Mouse (Mus musculus): ENCODE measurements around the gene Tcf12. TPM values are rescaled to one million over a fixed set of nuclear protein-coding genes. Genes with fewer than 3 reads are reported as not detected.

Tcf12 gene
- total and polyA plus RNA-seq, 3 experiments, result 41.4 to 42.3 (median 41.7) TPM

DNA sequence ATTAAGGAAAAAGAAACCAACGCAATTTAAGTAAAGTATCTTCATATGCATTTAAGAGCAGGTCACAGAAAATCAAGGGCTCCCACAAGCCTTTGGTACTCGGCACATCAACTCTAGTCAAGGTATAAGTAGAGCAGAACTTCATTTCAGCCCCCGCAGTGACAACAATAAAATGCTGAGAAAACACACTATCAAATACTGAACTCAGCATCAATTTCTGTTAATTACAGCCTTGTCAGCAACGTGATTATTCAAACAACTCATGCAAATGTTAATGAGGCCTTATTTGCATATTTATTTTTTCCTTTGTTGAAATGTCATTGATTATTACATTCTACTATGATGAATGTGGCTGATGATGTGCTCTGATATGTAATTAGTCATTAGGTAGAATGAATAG, 136.5 kb downstream of the Tcf12 start:
- DNase-seq (ENCODE audit: extremely low read depth), result no peak
- H3K4me2 ChIP-seq (ENCODE audit: insufficient read depth, low read depth, poor library complexity, severe bottlenecking), result no peak overlapping the region
- no peaks in the 10 kb centered on the region for H3K27me3 ChIP-seq (replicated peaks)
- H3K4me3 ChIP-seq (replicated peaks in 1 of 3; ENCODE audit: low read depth in 2 of 3, low read length in 2 of 3, poor library complexity in 1 of 3), result no peak overlapping the region
- H3K79me2 ChIP-seq (replicated peaks; ENCODE audit: control insufficient read depth, extremely low read depth, insufficient read depth, poor library complexity, severe bottlenecking), result peaks cover 6% of the 10 kb centered on the region; the same call in 1 of the 2 replicates
- H3K36me3 ChIP-seq (replicated peaks in 1 of 2; ENCODE audit: control insufficient read depth in 1 of 2, insufficient read depth in 1 of 2, low read length in 1 of 2), result peaks cover 0 to 2% of the 10 kb centered on the region in 2 experiments
- no peaks in the 10 kb centered on the region for H3K9me3 ChIP-seq (replicated peaks; ENCODE audit: low read length)
- dilution Hi-C loops (cut with MboI; ENCODE audit: extremely low pct_ligation_motif_present, extremely low pct_unique_long_range_greater_than_20kb, low sequenced_read_pairs) (no loop called here), in situ Hi-C loops (cut with MboI; ENCODE audit: low pct_ligation_motif_present, low pct_unique_long_range_greater_than_20kb, low sequenced_read_pairs) (no loop called here)
- peaks cover 4 to 21% of the 10 kb centered on the region in 2 experiments for H3K4me1 ChIP-seq (ENCODE audit: control insufficient read depth in 1 of 2, insufficient read depth in 2 of 2)
- no peak overlapping the region for H3K27ac ChIP-seq (ENCODE audit: insufficient read depth, low read depth)
- no peak for TF ChIP-seq NELFE (IDR thresholded peaks at IDR 0.05; ENCODE audit: low read depth, low read length)
- no peak overlapping the region for H3K9ac ChIP-seq (ENCODE audit: insufficient read depth, low read depth)

DNA sequence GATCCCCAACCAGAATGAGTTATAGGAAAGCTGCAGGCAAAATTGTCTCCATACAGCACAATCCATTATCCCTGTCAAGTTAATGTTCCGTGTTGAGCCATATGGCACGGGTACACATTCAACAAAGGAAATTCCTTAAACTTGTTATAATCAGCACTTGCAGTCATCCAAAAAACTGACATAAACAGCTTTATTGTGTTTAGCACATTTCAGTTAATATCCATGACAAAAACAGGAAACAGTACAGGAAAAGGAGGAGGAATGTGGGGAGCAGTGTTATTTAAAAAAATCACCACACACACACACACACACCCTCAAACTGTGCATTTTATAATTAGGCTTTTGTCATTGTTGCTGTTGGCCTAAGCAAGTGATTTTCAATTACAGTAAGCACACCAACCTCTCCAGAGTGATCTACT, 137.1 kb downstream of the Tcf12 start:
- Histone ChIP-seq H3K4me2 (ENCODE audit: insufficient read depth, low read depth, poor library complexity, severe bottlenecking) (no peak overlapping the region), H3K27me3 (replicated peaks) (no peaks in the 10 kb centered on the region), H3K9me3 (replicated peaks; ENCODE audit: low read length) (no peaks in the 10 kb centered on the region), H3K79me2 (replicated peaks; ENCODE audit: control insufficient read depth, extremely low read depth, insufficient read depth, poor library complexity, severe bottlenecking) (peaks cover 6% of the 10 kb centered on the region; the same call in 1 of the 2 replicates), H3K27ac (ENCODE audit: insufficient read depth, low read depth) (no peak overlapping the region), H3K36me3 (replicated peaks in 1 of 2; ENCODE audit: control insufficient read depth in 1 of 2, insufficient read depth in 1 of 2, low read length in 1 of 2) (peaks cover 0 to 2% of the 10 kb centered on the region in 2 experiments), H3K4me3 (replicated peaks in 1 of 3; ENCODE audit: low read depth in 2 of 3, low read length in 2 of 3, poor library complexity in 1 of 3) (no peak overlapping the region), H3K4me1 (ENCODE audit: control insufficient read depth in 1 of 2, insufficient read depth in 2 of 2) (peaks cover 4 to 21% of the 10 kb centered on the region in 2 experiments), H3K9ac (ENCODE audit: insufficient read depth, low read depth) (no peak overlapping the region)
- no peak for DNase-seq (ENCODE audit: extremely low read depth)
- dilution Hi-C loops (cut with MboI; ENCODE audit: extremely low pct_ligation_motif_present, extremely low pct_unique_long_range_greater_than_20kb, low sequenced_read_pairs), result no loop called here
- no peak for TF ChIP-seq CTCF (conservative IDR thresholded peaks at IDR 0.05 in 1 of 2, IDR thresholded peaks at IDR 0.05 in 1 of 2; ENCODE audit: low read depth in 2 of 2, low read length in 2 of 2)
- no peak for TF ChIP-seq NELFE (IDR thresholded peaks at IDR 0.05; ENCODE audit: low read depth, low read length)
- TF ChIP-seq MAX (IDR thresholded peaks at IDR 0.05; ENCODE audit: low read length), result no peak
- TF ChIP-seq POLR2A (IDR thresholded peaks at IDR 0.05; ENCODE audit: low read depth, low read length), result no peak
- no peak for TF ChIP-seq CHD1 (IDR thresholded peaks at IDR 0.05; ENCODE audit: low read depth, low read length)
- TF ChIP-seq ELF1 (IDR thresholded peaks at IDR 0.05; ENCODE audit: low read depth, low read length), result no peak
- TF ChIP-seq GABPA (IDR thresholded peaks at IDR 0.05; ENCODE audit: insufficient replicate concordance, low read depth, low read length), result no peak
- no peak for TF ChIP-seq E2F4 (IDR thresholded peaks at IDR 0.05; ENCODE audit: insufficient replicate concordance, low read depth, low read length)
- no peak for TF ChIP-seq ZC3H11A (IDR thresholded peaks at IDR 0.05; ENCODE audit: low read depth, low read length)
- TF ChIP-seq SIN3A (IDR thresholded peaks at IDR 0.05; ENCODE audit: low read length), result no peak
- no peak for TF ChIP-seq MEF2A (IDR thresholded peaks at IDR 0.05; ENCODE audit: borderline replicate concordance, low read depth, low read length)
- TF ChIP-seq POLR2AphosphoS2 (IDR thresholded peaks at IDR 0.05; ENCODE audit: low read depth, low read length), result no peak
- no peak for TF ChIP-seq ZMIZ1 (IDR thresholded peaks at IDR 0.05; ENCODE audit: low read depth, low read length)
- in situ Hi-C loops (cut with MboI; ENCODE audit: low pct_ligation_motif_present, low pct_unique_long_range_greater_than_20kb, low sequenced_read_pairs), result no loop called here

DNA sequence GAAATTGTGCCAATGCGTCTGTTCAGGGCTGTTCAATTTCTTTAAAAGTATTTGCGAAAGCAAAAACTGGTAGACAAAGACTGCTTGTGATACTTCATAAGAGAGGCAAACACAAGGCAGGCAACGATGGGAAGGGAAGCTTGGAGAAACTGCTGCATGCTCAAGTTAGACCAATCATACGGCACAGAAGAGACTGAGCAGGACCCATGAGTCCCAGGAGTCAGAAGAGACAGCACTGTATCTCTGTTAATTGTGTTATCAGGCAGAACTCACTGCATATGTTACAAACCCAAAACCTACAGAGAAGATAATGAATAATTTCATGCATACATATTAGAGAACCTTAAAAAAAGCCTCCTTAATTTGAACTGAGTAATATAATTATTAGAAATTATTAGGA, 147.6 kb downstream of the Tcf12 start:
- in situ Hi-C loops (cut with MboI; ENCODE audit: low pct_ligation_motif_present, low pct_unique_long_range_greater_than_20kb, low sequenced_read_pairs), result no loop called here
- TF ChIP-seq MAFK (IDR thresholded peaks at IDR 0.05; ENCODE audit: insufficient replicate concordance, low read length) (no peak), PAX5 (IDR thresholded peaks at IDR 0.05; ENCODE audit: low read length) (no peak), KAT2A (IDR thresholded peaks at IDR 0.05; ENCODE audit: insufficient replicate concordance, low read length) (no peak), IRF4 (IDR thresholded peaks at IDR 0.05; ENCODE audit: low read depth, low read length) (no peak), MAX (IDR thresholded peaks at IDR 0.05; ENCODE audit: low read length) (no peak), CTCF (conservative IDR thresholded peaks at IDR 0.05 in 1 of 2, IDR thresholded peaks at IDR 0.05 in 1 of 2; ENCODE audit: low read depth in 2 of 2, low read length in 2 of 2) (no peak), ZC3H11A (IDR thresholded peaks at IDR 0.05; ENCODE audit: low read depth, low read length) (no peak), MEF2A (IDR thresholded peaks at IDR 0.05; ENCODE audit: borderline replicate concordance, low read depth, low read length) (no peak), TCF12 (IDR thresholded peaks at IDR 0.05; ENCODE audit: low read depth, low read length) (no peak), RAD21 (IDR thresholded peaks at IDR 0.05; ENCODE audit: low read depth, low read length) (no peak), USF2 (conservative IDR thresholded peaks at IDR 0.05; ENCODE audit: low read depth, low read length) (no peak), JUN (IDR thresholded peaks at IDR 0.05; ENCODE audit: insufficient read depth, low read depth, low read length) (no peak), NELFE (IDR thresholded peaks at IDR 0.05; ENCODE audit: low read depth, low read length) (no peak), POLR2AphosphoS2 (IDR thresholded peaks at IDR 0.05; ENCODE audit: low read depth, low read length) (no peak), MXI1 (IDR thresholded peaks at IDR 0.05; ENCODE audit: low read depth, low read length) (no peak), CHD2 (IDR thresholded peaks at IDR 0.05; ENCODE audit: low read length) (no peak), E2F4 (IDR thresholded peaks at IDR 0.05; ENCODE audit: insufficient replicate concordance, low read depth, low read length) (no peak), HCFC1 (IDR thresholded peaks at IDR 0.05; ENCODE audit: low read depth, low read length) (no peak), MAZ (IDR thresholded peaks at IDR 0.05; ENCODE audit: low read depth, low read length) (no peak), POLR2A (IDR thresholded peaks at IDR 0.05; ENCODE audit: low read depth, low read length) (no peak)
- Histone ChIP-seq H3K36me3 (replicated peaks in 1 of 2; ENCODE audit: control insufficient read depth in 1 of 2, insufficient read depth in 1 of 2, low read length in 1 of 2) (peaks cover 0 to 2% of the 10 kb centered on the region in 2 experiments), H3K4me3 (replicated peaks in 1 of 3; ENCODE audit: low read depth in 2 of 3, low read length in 2 of 3, poor library complexity in 1 of 3) (no peak overlapping the region), H3K27me3 (replicated peaks) (no peaks in the 10 kb centered on the region), H3K9me3 (replicated peaks; ENCODE audit: low read length) (no peaks in the 10 kb centered on the region), H3K4me1 (ENCODE audit: control insufficient read depth in 1 of 2, insufficient read depth in 2 of 2) (no peaks in the 10 kb centered on the region), H3K79me2 (replicated peaks; ENCODE audit: control insufficient read depth, extremely low read depth, insufficient read depth, poor library complexity, severe bottlenecking) (no peaks in the 10 kb centered on the region), H3K9ac (ENCODE audit: insufficient read depth, low read depth) (no peak overlapping the region), H3K4me2 (ENCODE audit: insufficient read depth, low read depth, poor library complexity, severe bottlenecking) (no peak overlapping the region), H3K27ac (ENCODE audit: insufficient read depth, low read depth) (no peak overlapping the region)
- dilution Hi-C loops (cut with MboI; ENCODE audit: extremely low pct_ligation_motif_present, extremely low pct_unique_long_range_greater_than_20kb, low sequenced_read_pairs), result no loop called here
- DNase-seq (ENCODE audit: extremely low read depth), result no peak

Measured in CH12.LX (cell line).